Mouse (Mus musculus) cerebellum, postnatal 14 days (tissue): ENCODE data around the gene Tyr.
A peak's percentile ranks its signal among the peaks of the same experiment; 100 is the strongest.

Source experiments
- DNase-seq, 2 experiments: peaks; one replicate each; pipeline ENCODE4 v3.0.0; 2021; ENCODE audit warnings: mixed read lengths in 2 of 2

Gene Tyr

GRCm38 (mm10) chr7:87493412-87493811 lies at the start of gene Tyr:
TSS of gene Tyr (minus strand) at chr7:87493512.
- no peak for DNase-seq

GRCm38 (mm10) chr7:87539031-87539430 lies 45.7 kb upstream of the Tyr start:
- peak; percentile 14 to 30 for DNase-seq

- no peak for DNase-seq
These were observed 891 bp upstream of the Tyr start for GRCm38 (mm10) chr7:87494124-87494682.

- DNase-seq: no peak
These were observed 5.3 kb downstream of the Tyr start for GRCm38 (mm10) chr7:87488024-87488423.

GRCm38 (mm10) chr7:87413271-87413670 lies 80.0 kb downstream of the Tyr start:
- no peak for DNase-seq

- DNase-seq: peak; percentile 6 to 15
These were observed 81.9 kb downstream of the Tyr start for GRCm38 (mm10) chr7:87411373-87411772.

GRCm38 (mm10) chr7:87397023-87397422 lies 96.3 kb downstream of the Tyr start:
- no peak for DNase-seq

GRCm38 (mm10) chr7:87374935-87375334 lies 118.4 kb downstream of the Tyr start:
- DNase-seq: no peak
